Mouse (Mus musculus) myocyte (in vitro differentiated cells): ENCODE measurements around the gene Lsm4.

Experiments used
- CEBPB ChIP-seq: IDR thresholded peaks from 2 replicates; pipeline ENCODE4 v1.6.1; 2011; ENCODE audit warnings: mild to moderate bottlenecking, moderate library complexity; ENCODE audit not compliant: poor library complexity, insufficient read depth, severe bottlenecking
- E2F4 ChIP-seq: IDR thresholded peaks from one replicate; pipeline ENCODE4 v1.6.1; 2011; ENCODE audit warnings: mild to moderate bottlenecking, control low read depth, moderate library complexity; ENCODE audit not compliant: insufficient read depth
- MYOD1 ChIP-seq, 3 experiments: IDR thresholded peaks; one replicate each; pipeline ENCODE4 v1.6.1; 2011; ENCODE audit warnings: control low read depth in 2 of 3, low read depth in 2 of 3, mild to moderate bottlenecking in 2 of 3, moderate library complexity in 1 of 3; ENCODE audit not compliant: insufficient read length in 2 of 3, control insufficient read depth in 1 of 3
- POLR2A ChIP-seq: IDR thresholded peaks from one replicate; pipeline ENCODE4 v1.6.1; 2011; ENCODE audit warnings: low read depth, mild to moderate bottlenecking, control low read depth, moderate library complexity; ENCODE audit not compliant: insufficient read length
- REST ChIP-seq: IDR thresholded peaks from one replicate; pipeline ENCODE4 v1.6.1; 2011; ENCODE audit warnings: mild to moderate bottlenecking, control low read depth, moderate library complexity; ENCODE audit not compliant: insufficient read depth, insufficient read length
- TCF3 ChIP-seq: IDR thresholded peaks from one replicate; pipeline ENCODE4 v1.6.1; 2011; ENCODE audit warnings: low read depth, control low read depth; ENCODE audit not compliant: insufficient read length

DNA sequence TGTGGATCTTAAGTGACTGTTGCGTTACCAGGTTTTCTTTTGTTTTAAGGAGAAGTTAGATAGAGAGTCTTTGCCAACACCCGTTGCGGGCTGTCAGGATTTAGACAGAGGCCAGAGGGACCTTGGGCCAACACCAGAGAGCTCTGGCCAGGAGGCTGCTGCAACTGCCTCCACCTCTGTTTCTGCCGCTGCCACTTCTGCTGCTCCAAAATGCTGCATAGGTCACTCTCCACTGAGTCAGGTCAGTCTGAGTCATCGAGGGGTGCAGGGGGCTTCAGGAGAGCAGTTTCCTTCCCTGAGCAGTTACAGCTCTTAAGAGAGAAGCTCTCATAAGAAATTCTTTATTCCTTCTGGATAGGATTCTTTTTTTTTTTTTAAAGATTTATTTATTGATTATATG, 46.0 kb upstream of the Lsm4 start:
- TF ChIP-seq POLR2A (no peak), TCF3 (no peak), REST (no peak), MYOD1 (IDR thresholded peaks at IDR 0.05; ENCODE audit: control insufficient read depth in 1 of 3, insufficient read length in 2 of 3, low read depth in 2 of 3) (no peak), CEBPB (0 out of 2 replicates have a peak, but pooled peaks have one; percentile 23), E2F4 (no peak)
